In genomic region chr7:96752776-96753175, GRCm38 (mm10) we compare ENCODE assay signal across 18 mouse cellular contexts.
"Had no signal": no experiment of that assay in that cellular context is flagged by ENCODE, and none has a peak within 500 bp of the region (broad histone marks: within the 10 kb centered on the region; RNA-seq: fewer than 3 reads in every experiment).

No protein-coding gene starts in this region.

- H3K4me1 ChIP-seq: megakaryocyte, embryonic 14.5 days had no signal

- H3K4me2 ChIP-seq: lung, embryonic 15.5 days; midbrain, embryonic 11.5 days; midbrain, embryonic 13.5 days; midbrain, embryonic 15.5 days; neural tube, embryonic 12.5 days; stomach, embryonic 15.5 days had no signal

- H3K36me3 ChIP-seq: lung, embryonic 15.5 days; midbrain, embryonic 13.5 days; midbrain, embryonic 15.5 days; neural tube, embryonic 12.5 days; stomach, embryonic 15.5 days had no signal

- DNase-seq: liver, postnatal 0 days; lung, adult 2 months; lung, postnatal 14 days; lung, postnatal 36 days; right cerebral cortex, postnatal 14 days; thymus, adult 18-20 months; thymus, postnatal 25 days; thymus, postnatal 4 days had no signal

- H3K9me3 ChIP-seq: lung, embryonic 15.5 days; megakaryocyte, embryonic 14.5 days; midbrain, embryonic 13.5 days; midbrain, embryonic 15.5 days; neural tube, embryonic 12.5 days; stomach, embryonic 15.5 days had no signal

- H3K4me3 ChIP-seq: lung, embryonic 15.5 days; megakaryocyte, embryonic 14.5 days; midbrain, embryonic 13.5 days; midbrain, embryonic 15.5 days; neural tube, embryonic 12.5 days; stomach, embryonic 15.5 days had no signal

- ATAC-seq: liver, postnatal 0 days; lung, postnatal 0 days; midbrain, embryonic 13.5 days; midbrain, embryonic 15.5 days had no signal

- H3K27ac ChIP-seq: lung, embryonic 15.5 days; macrophage; midbrain, embryonic 13.5 days; midbrain, embryonic 15.5 days; neural tube, embryonic 12.5 days; stomach, embryonic 15.5 days; stomach, postnatal 0 days had no signal

- H3K9ac ChIP-seq: liver, postnatal 0 days; lung, embryonic 15.5 days; midbrain, embryonic 13.5 days; midbrain, embryonic 15.5 days; neural tube, embryonic 12.5 days; stomach, embryonic 15.5 days had no signal

- H3K27me3 ChIP-seq: lung, embryonic 15.5 days; midbrain, embryonic 13.5 days; midbrain, embryonic 15.5 days; neural tube, embryonic 12.5 days; stomach, embryonic 15.5 days had no signal
